In the genomic region with DNA sequence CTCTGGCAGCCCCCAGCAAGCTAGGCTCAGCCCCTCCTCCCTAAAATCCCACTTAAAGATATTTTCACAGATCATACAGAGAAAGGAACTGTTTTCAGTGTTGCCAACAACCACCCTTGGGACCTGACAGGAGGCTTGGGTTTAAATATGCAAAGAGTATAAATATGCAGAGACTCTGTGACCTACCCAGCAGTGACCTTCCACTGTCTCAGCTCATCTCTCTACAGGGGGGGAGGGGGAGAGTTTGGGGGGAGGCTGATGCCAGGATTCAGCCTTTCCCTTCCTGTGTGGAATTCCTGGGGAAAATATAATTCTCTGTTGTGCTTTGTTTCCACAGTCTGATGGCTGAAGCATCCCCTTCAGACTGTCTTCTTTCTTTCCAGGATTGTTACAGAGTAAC, we compare ENCODE assay signal across 13 mouse cellular contexts. TPM values are rescaled to one million over a fixed set of nuclear protein-coding genes. Genes with fewer than 3 reads are reported as not detected.
DNase-seq lines count a peak whose midpoint lies in the region; ATAC-seq and TF ChIP-seq lines count a peak whose summit lies in the region.
"Had no signal": no experiment of that assay in that cellular context is flagged by ENCODE, and none has a peak within 500 bp of the region (broad histone marks: within the 10 kb centered on the region; RNA-seq: fewer than 3 reads in every experiment).

No protein-coding gene starts in this region.

- ATAC-seq in forebrain, embryonic 12.5 days (ENCODE audit: low FRiP score) = 0 out of 2 replicates have a peak, but pooled peaks have one; percentile 8
- ATAC-seq in hindbrain, embryonic 16.5 days = 0 out of 2 replicates have a peak, but pooled peaks have one; percentile 16
- ATAC-seq in midbrain, embryonic 16.5 days = peak; percentile 46
- ATAC-seq: liver, embryonic 12.5 days had no signal

- no peaks in the 10 kb centered on the region for H3K9me3 ChIP-seq in forebrain, embryonic 12.5 days
- no peaks in the 10 kb centered on the region for H3K9me3 ChIP-seq in hindbrain, embryonic 16.5 days (ENCODE audit: control insufficient read depth, low read length)
- no peaks in the 10 kb centered on the region for H3K9me3 ChIP-seq in midbrain, embryonic 16.5 days (replicated peaks; ENCODE audit: control insufficient read depth, low read length, poor library complexity, severe bottlenecking)
- H3K9me3 ChIP-seq: embryonic facial prominence, embryonic 12.5 days; liver, embryonic 12.5 days had no signal

- peak overlapping the region; percentile 31 for H3K4me2 ChIP-seq in forebrain, embryonic 12.5 days
- no peak overlapping the region for H3K4me2 ChIP-seq in hindbrain, embryonic 16.5 days (ENCODE audit: low read length)
- no peak overlapping the region for H3K4me2 ChIP-seq in midbrain, embryonic 16.5 days (ENCODE audit: low read length)
- H3K4me2 ChIP-seq: embryonic facial prominence, embryonic 12.5 days; liver, embryonic 12.5 days had no signal

- peaks cover 24% of the 10 kb centered on the region for H3K4me1 ChIP-seq in forebrain, embryonic 12.5 days
- H3K4me1 ChIP-seq in hindbrain, embryonic 16.5 days (ENCODE audit: control insufficient read depth, insufficient read depth, low read depth, low read length) = peaks cover 16% of the 10 kb centered on the region
- peaks cover 10% of the 10 kb centered on the region for H3K4me1 ChIP-seq in midbrain, embryonic 16.5 days (ENCODE audit: control insufficient read depth, insufficient read depth, low read length)

- no peak for TF ChIP-seq CTCF in layer of hippocampus, adult 2 months (conservative IDR thresholded peaks at IDR 0.05)

- H3K27ac ChIP-seq in layer of hippocampus, adult 2 months = peak overlapping the region; percentile 77
- peak overlapping the region; percentile 90 for H3K27ac ChIP-seq in forebrain, embryonic 12.5 days
- peak overlapping the region; percentile 78 for H3K27ac ChIP-seq in hindbrain, embryonic 16.5 days (ENCODE audit: low read depth, low read length)
- peak overlapping the region; percentile 72 for H3K27ac ChIP-seq in midbrain, embryonic 16.5 days (ENCODE audit: low read length)
- H3K27ac ChIP-seq: embryonic facial prominence, embryonic 12.5 days; liver, embryonic 12.5 days had no signal

- no peaks in the 10 kb centered on the region for H3K36me3 ChIP-seq in forebrain, embryonic 12.5 days (replicated peaks)
- no peaks in the 10 kb centered on the region for H3K36me3 ChIP-seq in hindbrain, embryonic 16.5 days (ENCODE audit: control insufficient read depth, insufficient read depth, low read length)
- no peaks in the 10 kb centered on the region for H3K36me3 ChIP-seq in midbrain, embryonic 16.5 days (ENCODE audit: control insufficient read depth, insufficient read depth, low read length)
- H3K36me3 ChIP-seq: embryonic facial prominence, embryonic 12.5 days; liver, embryonic 12.5 days had no signal

- DNase-seq in layer of hippocampus, adult 2 months (ENCODE audit: low spot score in 2 of 2) = no peak
- no peak for DNase-seq in layer of hippocampus, adult 18-20 months (ENCODE audit: low spot score in 2 of 2)
- DNase-seq in T-cell, adult 2 months (ENCODE audit: low spot score) = no peak
- no peak for DNase-seq in urinary bladder, postnatal 14 days (ENCODE audit: low spot score)
- DNase-seq in layer of hippocampus, adult 9-11 months = no peak

- H3K9ac ChIP-seq in forebrain, embryonic 12.5 days = peak overlapping the region; percentile 38; the same call in 1 of the 2 replicates
- H3K9ac ChIP-seq in hindbrain, embryonic 16.5 days (ENCODE audit: low read depth, low read length) = no peak overlapping the region
- H3K9ac ChIP-seq in midbrain, embryonic 16.5 days (ENCODE audit: low read depth, low read length) = no peak overlapping the region
- H3K9ac ChIP-seq: embryonic facial prominence, embryonic 12.5 days; liver, embryonic 12.5 days had no signal

- H3K4me3 ChIP-seq in layer of hippocampus, adult 2 months = no peak overlapping the region
- H3K4me3 ChIP-seq in forebrain, embryonic 12.5 days (replicated peaks) = no peak overlapping the region
- no peak overlapping the region for H3K4me3 ChIP-seq in hindbrain, embryonic 16.5 days (ENCODE audit: low read length)
- H3K4me3 ChIP-seq in midbrain, embryonic 16.5 days (ENCODE audit: low read depth, low read length) = no peak overlapping the region
- H3K4me3 ChIP-seq: embryonic facial prominence, embryonic 12.5 days; liver, embryonic 12.5 days had no signal

- H3K27me3 ChIP-seq in forebrain, embryonic 12.5 days = no peaks in the 10 kb centered on the region
- no peaks in the 10 kb centered on the region for H3K27me3 ChIP-seq in hindbrain, embryonic 16.5 days (replicated peaks; ENCODE audit: control insufficient read depth, insufficient read depth, low read length)
- H3K27me3 ChIP-seq in midbrain, embryonic 16.5 days (ENCODE audit: control insufficient read depth, insufficient read depth, low read depth, low read length) = no peaks in the 10 kb centered on the region
- H3K27me3 ChIP-seq: embryonic facial prominence, embryonic 12.5 days had no signal

RNA-seq across cellular contexts. Expression of gene Car5a, which starts 9.8 kb away (rescaled TPM):
- not detected for total RNA-seq in layer of hippocampus, adult 2 months (2021)
- under 1 TPM; 0.25 to 0.54 TPM for total RNA-seq in layer of hippocampus, adult 18-20 months (2021)
- polyA plus RNA-seq in forebrain, embryonic 12.5 days (2016; fragmentation: Nextera tagmentation; extraction: Ambion mirVana) = 0.31 TPM in 1 of 2 replicates, not detected in the other
- polyA plus RNA-seq in hindbrain, embryonic 16.5 days (2015; fragmentation: Nextera tagmentation; extraction: Ambion mirVana) = 0.25 and 0.40 TPM in 2 replicates
- polyA plus RNA-seq in midbrain, embryonic 16.5 days (2015; fragmentation: Nextera tagmentation; extraction: Ambion mirVana) = 0.55 and 0.60 TPM in 2 replicates
- total RNA-seq: heart, postnatal 25 days; layer of hippocampus, postnatal 25 days had no signal
- polyA plus RNA-seq: embryonic facial prominence, embryonic 12.5 days; gonadal fat pad, adult 2 months had no signal

RNA-seq across cellular contexts. Expression of gene Banp, which starts 14.6 kb away (rescaled TPM):
- 10 to 100 TPM; 32.7 to 61.0 TPM for total RNA-seq in layer of hippocampus, adult 2 months (2021)
- 10 to 100 TPM; 49.9 to 58.2 TPM for total RNA-seq in layer of hippocampus, adult 18-20 months (2021)
- 49.1 and 65.9 TPM in 2 replicates for polyA plus RNA-seq in forebrain, embryonic 12.5 days (2016; fragmentation: Nextera tagmentation; extraction: Ambion mirVana)
- polyA plus RNA-seq in hindbrain, embryonic 16.5 days (2015; fragmentation: Nextera tagmentation; extraction: Ambion mirVana) = 49.9 and 54.9 TPM in 2 replicates
- polyA plus RNA-seq in midbrain, embryonic 16.5 days (2015; fragmentation: Nextera tagmentation; extraction: Ambion mirVana) = 54.7 and 55.7 TPM in 2 replicates

RNA-seq across cellular contexts. Expression of gene Slc7a5, which starts 27.4 kb away (rescaled TPM):
- total RNA-seq in layer of hippocampus, adult 2 months (2021) = 10 to 100 TPM; 66.5 to 68.7 TPM
- 10 to 100 TPM; 52.8 to 55.7 TPM for total RNA-seq in layer of hippocampus, adult 18-20 months (2021)
- polyA plus RNA-seq in forebrain, embryonic 12.5 days (2016; fragmentation: Nextera tagmentation; extraction: Ambion mirVana) = 34.7 and 37.6 TPM in 2 replicates
- polyA plus RNA-seq in hindbrain, embryonic 16.5 days (2015; fragmentation: Nextera tagmentation; extraction: Ambion mirVana) = 44.9 and 57.8 TPM in 2 replicates
- polyA plus RNA-seq in midbrain, embryonic 16.5 days (2015; fragmentation: Nextera tagmentation; extraction: Ambion mirVana) = 48.9 and 50.8 TPM in 2 replicates
